Mouse (Mus musculus): ENCODE measurements at regions not wholly inside any gene's neighbourhood (a gene's known extent, or its start where the extent isn't known, plus 50 kb on each side); places are given as distances from the start of the nearest gene placed in this dataset.
A peak's percentile ranks its signal among the peaks of the same experiment; 100 is the strongest.

DNA sequence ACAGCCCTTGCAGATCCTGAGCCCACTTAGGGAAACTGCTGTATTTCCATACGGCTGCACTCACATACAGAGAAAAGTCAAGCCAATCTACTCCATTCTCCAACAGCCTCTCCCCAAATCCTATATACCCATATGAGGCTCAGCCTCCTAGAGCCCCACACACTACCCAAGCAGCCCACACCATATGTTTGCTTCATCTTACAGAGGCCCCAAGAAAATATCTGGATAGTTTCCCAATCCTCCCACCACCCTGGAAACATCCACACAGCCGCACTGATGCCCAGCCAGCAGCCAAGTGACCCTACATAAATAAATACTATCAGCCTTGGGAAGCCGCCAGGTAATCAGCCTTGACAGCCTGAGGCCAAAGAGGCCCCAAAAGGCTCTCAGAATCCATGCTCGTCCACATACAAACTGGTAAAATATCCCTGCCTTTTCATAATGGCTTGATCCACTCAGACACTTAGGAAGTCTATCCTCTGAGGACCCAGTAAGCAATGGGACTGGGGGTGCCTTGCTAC, 153.1 kb upstream of the Fam78b start:
- Histone ChIP-seq H3K27ac (no peak overlapping the region), H3K36me3 (ENCODE audit: insufficient read depth, low read length) (no peaks in the 10 kb centered on the region), H3K9ac (replicated peaks; ENCODE audit: low read length) (no peak overlapping the region), H3K4me2 (ENCODE audit: low read depth, low read length) (no peak overlapping the region), H3K4me1 (ENCODE audit: insufficient read depth, low read length) (peaks cover 5% of the 10 kb centered on the region; the same call in 1 of the 2 replicates), H3K4me3 (ENCODE audit: low read length) (no peak overlapping the region), H3K27me3 (ENCODE audit: insufficient read depth, low read length) (no peaks in the 10 kb centered on the region), H3K9me3 (ENCODE audit: low read length) (no peaks in the 10 kb centered on the region)
- DNase-seq (ENCODE audit: low spot score) (peak; percentile 40), ATAC-seq (no peak)
- TF ChIP-seq CTCF (IDR thresholded peaks at IDR 0.05; ENCODE audit: low read depth): no peak
- WGBS: 48% methylated on average over 4 of the region's 4 CpGs

DNA sequence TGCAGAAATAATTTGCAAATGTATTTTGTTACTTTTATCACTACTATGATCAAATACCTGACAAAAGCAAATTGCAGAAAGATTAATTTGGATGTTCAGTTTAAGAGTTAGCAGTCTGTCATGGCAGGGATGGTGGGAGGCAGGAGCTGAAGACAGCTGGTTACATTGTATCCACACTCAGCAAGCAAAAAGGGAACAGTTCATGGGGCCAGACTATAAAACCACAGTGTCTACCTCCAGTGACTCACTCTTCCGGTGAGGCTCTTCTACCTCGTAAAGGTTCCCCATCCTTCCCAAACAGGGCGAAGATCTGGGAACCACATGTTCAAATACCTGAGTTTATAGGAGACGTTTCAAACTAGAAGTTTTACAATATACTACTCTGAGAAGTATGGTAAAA, 145.2 kb upstream of the Fam78b start:
- TF ChIP-seq CTCF (IDR thresholded peaks at IDR 0.05; ENCODE audit: low read depth): no peak
- WGBS: 91% methylated on average over 4 of the region's 4 CpGs
- no peaks in the 10 kb centered on the region for H3K36me3 ChIP-seq (ENCODE audit: insufficient read depth, low read length)
- H3K27ac ChIP-seq: no peak overlapping the region
- H3K4me3 ChIP-seq (ENCODE audit: low read length): no peak overlapping the region
- H3K9ac ChIP-seq (replicated peaks; ENCODE audit: low read length): no peak overlapping the region
- H3K4me1 ChIP-seq (ENCODE audit: insufficient read depth, low read length): no peaks in the 10 kb centered on the region
- H3K4me2 ChIP-seq (ENCODE audit: low read depth, low read length): no peak overlapping the region
- H3K27me3 ChIP-seq (ENCODE audit: insufficient read depth, low read length): no peaks in the 10 kb centered on the region
- DNase-seq (ENCODE audit: low spot score): no peak
- no peak for ATAC-seq
- H3K9me3 ChIP-seq (ENCODE audit: low read length): no peaks in the 10 kb centered on the region

DNA sequence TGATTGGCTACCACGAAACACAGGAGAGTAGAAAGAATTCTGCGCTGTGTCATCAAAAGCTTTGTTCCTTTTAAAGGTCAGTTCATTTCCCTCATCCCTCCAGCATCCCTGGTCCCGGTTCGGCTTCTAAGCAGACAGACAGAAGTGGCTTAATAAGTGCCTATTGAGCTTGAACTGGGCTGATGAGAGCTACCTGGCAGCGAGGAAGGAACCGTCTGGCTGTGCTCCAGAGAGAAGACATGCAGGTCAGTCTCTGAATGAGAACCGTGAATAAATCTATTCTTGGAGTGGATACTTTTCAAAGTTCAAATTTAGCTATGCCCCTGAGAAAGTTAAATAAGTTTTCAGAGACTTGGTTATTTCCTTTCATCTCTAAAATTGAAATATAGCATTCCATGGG, 135.0 kb upstream of the Fam78b start:
- Histone ChIP-seq H3K4me2 (ENCODE audit: low read depth, low read length) (no peak overlapping the region), H3K36me3 (ENCODE audit: insufficient read depth, low read length) (no peaks in the 10 kb centered on the region), H3K9ac (replicated peaks; ENCODE audit: low read length) (no peak overlapping the region), H3K4me1 (ENCODE audit: insufficient read depth, low read length) (no peaks in the 10 kb centered on the region), H3K9me3 (ENCODE audit: low read length) (no peaks in the 10 kb centered on the region), H3K27ac (no peak overlapping the region), H3K4me3 (ENCODE audit: low read length) (no peak overlapping the region), H3K27me3 (ENCODE audit: insufficient read depth, low read length) (no peaks in the 10 kb centered on the region)
- DNase-seq (ENCODE audit: low spot score) (no peak), ATAC-seq (no peak)
- WGBS: 63% methylated on average over 7 of the region's 7 CpGs
- TF ChIP-seq CTCF (IDR thresholded peaks at IDR 0.05; ENCODE audit: low read depth): no peak

DNA sequence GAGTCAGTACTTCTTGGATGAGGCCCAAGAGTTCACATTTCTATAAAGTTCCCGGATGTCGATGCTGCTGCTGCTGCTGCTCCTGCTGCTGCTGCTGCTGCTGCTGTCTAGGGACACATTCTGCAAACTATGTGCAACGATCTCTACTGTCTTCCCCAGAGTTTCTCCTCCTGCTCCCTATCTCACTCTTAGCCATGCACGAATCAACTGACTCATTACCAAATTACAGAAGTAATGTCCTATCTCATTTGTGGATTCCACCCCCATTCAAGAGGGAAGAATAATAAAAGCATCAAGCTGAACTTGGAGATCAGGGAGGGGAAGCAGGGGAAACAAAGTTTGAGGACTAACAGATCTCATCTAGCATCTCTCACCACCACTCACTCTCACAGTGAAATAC, 130.0 kb upstream of the Fam78b start:
- Histone ChIP-seq H3K27me3 (ENCODE audit: insufficient read depth, low read length) (no peaks in the 10 kb centered on the region), H3K4me3 (ENCODE audit: low read length) (no peak overlapping the region), H3K9ac (replicated peaks; ENCODE audit: low read length) (no peak overlapping the region), H3K36me3 (ENCODE audit: insufficient read depth, low read length) (no peaks in the 10 kb centered on the region), H3K9me3 (ENCODE audit: low read length) (no peaks in the 10 kb centered on the region), H3K4me1 (ENCODE audit: insufficient read depth, low read length) (no peaks in the 10 kb centered on the region), H3K27ac (no peak overlapping the region), H3K4me2 (ENCODE audit: low read depth, low read length) (no peak overlapping the region)
- 73% methylated on average over 4 of the region's 4 CpGs for WGBS
- ATAC-seq (no peak), DNase-seq (ENCODE audit: low spot score) (no peak)
- no peak for TF ChIP-seq CTCF (IDR thresholded peaks at IDR 0.05; ENCODE audit: low read depth)

DNA sequence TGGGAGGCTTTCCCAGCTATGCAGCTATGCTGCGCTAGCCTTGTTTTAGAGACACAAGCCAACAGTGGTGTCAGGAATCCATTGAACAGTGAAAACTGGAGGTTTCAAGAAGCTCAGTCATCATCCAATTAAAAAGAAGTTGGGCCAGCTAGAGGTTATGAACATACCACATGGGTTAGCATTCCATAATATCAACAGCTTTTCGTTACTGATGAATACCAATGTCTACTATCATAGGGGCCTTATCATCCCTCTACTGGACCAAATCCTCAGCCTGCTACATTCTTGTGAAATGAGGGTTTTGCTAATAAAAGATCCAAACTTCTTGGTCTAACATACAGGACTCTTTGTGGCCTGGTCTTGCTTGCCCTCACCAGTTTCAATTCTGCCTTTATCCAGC, 124.8 kb upstream of the Fam78b start:
- Histone ChIP-seq H3K9ac (replicated peaks; ENCODE audit: low read length) (no peak overlapping the region), H3K9me3 (ENCODE audit: low read length) (no peaks in the 10 kb centered on the region), H3K4me1 (ENCODE audit: insufficient read depth, low read length) (no peaks in the 10 kb centered on the region), H3K36me3 (ENCODE audit: insufficient read depth, low read length) (no peaks in the 10 kb centered on the region), H3K27ac (no peak overlapping the region), H3K4me2 (ENCODE audit: low read depth, low read length) (no peak overlapping the region), H3K4me3 (ENCODE audit: low read length) (no peak overlapping the region), H3K27me3 (ENCODE audit: insufficient read depth, low read length) (no peaks in the 10 kb centered on the region)
- TF ChIP-seq CTCF (IDR thresholded peaks at IDR 0.05; ENCODE audit: low read depth): no peak
- ATAC-seq: no peak
- 88% methylated on average over 2 of the region's 2 CpGs for WGBS
- DNase-seq (ENCODE audit: low spot score): no peak

DNA sequence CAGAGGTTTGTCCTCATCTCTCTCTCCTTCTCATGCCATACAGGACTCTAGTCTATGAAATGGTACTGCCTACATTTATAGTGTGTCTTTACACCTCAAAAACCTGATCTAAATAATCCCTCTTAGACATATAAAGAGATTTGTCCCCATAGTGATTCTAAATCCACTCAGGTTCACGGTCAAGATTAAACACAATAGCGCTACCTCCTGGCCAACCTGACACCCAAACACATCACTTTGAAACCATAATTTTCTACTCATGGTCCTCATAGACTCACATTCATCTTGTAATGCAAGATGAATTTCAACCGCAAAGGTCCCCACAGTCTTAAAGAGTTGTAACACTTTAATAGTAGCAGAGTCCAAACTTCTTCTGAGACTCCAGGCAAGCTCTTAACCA, 118.0 kb upstream of the Fam78b start:
- no peak overlapping the region for H3K4me2 ChIP-seq (ENCODE audit: low read depth, low read length)
- no peaks in the 10 kb centered on the region for H3K27me3 ChIP-seq (ENCODE audit: insufficient read depth, low read length)
- no peaks in the 10 kb centered on the region for H3K36me3 ChIP-seq (ENCODE audit: insufficient read depth, low read length)
- no peak overlapping the region for H3K27ac ChIP-seq
- DNase-seq (ENCODE audit: low spot score) (no peak), ATAC-seq (no peak)
- no peak overlapping the region for H3K4me3 ChIP-seq (ENCODE audit: low read length)
- no peak for TF ChIP-seq CTCF (IDR thresholded peaks at IDR 0.05; ENCODE audit: low read depth)
- no peaks in the 10 kb centered on the region for H3K9me3 ChIP-seq (ENCODE audit: low read length)
- no peak overlapping the region for H3K9ac ChIP-seq (replicated peaks; ENCODE audit: low read length)
- H3K4me1 ChIP-seq (ENCODE audit: insufficient read depth, low read length): no peaks in the 10 kb centered on the region
- 88% methylated on average over 3 of the region's 3 CpGs for WGBS

DNA sequence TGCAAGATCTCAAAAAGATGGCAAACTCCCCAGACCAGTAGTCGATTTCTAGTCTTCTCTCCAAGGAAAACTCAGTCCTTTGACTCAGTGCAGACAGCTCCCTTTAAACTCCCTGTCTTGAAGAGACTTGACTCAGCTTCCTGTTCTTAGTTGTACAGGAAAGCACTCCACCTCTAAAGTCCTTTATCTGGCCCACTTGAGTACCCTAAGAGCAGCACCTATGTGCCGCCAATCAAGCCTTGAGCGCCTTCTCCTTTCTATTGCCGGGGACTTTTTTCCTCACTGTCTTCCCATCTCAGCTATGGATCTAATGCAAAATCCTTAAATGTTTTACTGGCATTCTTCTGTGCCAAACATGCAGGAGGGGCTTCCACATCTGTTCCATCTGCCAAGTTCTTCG, 105.3 kb upstream of the Fam78b start:
- no peaks in the 10 kb centered on the region for H3K9me3 ChIP-seq (ENCODE audit: low read length)
- H3K4me2 ChIP-seq (ENCODE audit: low read depth, low read length): no peak overlapping the region
- no peaks in the 10 kb centered on the region for H3K27me3 ChIP-seq (ENCODE audit: insufficient read depth, low read length)
- H3K36me3 ChIP-seq (ENCODE audit: insufficient read depth, low read length): no peaks in the 10 kb centered on the region
- no peak for DNase-seq (ENCODE audit: low spot score)
- 79% methylated on average over 5 of the region's 5 CpGs for WGBS
- H3K27ac ChIP-seq: no peak overlapping the region
- H3K9ac ChIP-seq (replicated peaks; ENCODE audit: low read length): no peak overlapping the region
- no peak for TF ChIP-seq CTCF (IDR thresholded peaks at IDR 0.05; ENCODE audit: low read depth)
- H3K4me3 ChIP-seq (ENCODE audit: low read length): no peak overlapping the region
- ATAC-seq: no peak
- H3K4me1 ChIP-seq (ENCODE audit: insufficient read depth, low read length): peaks cover 7% of the 10 kb centered on the region; the same call in 1 of the 2 replicates

Measured in hindbrain, postnatal 0 days (tissue).